Mouse (Mus musculus): ENCODE measurements around the gene Tcea3. TPM values are rescaled to one million over a fixed set of nuclear protein-coding genes. Genes with fewer than 3 reads are reported as not detected.

The Tcea3 gene
- total RNA-seq, 2 experiments from 2014 or later, result 1.5 to 4.7 TPM

DNA sequence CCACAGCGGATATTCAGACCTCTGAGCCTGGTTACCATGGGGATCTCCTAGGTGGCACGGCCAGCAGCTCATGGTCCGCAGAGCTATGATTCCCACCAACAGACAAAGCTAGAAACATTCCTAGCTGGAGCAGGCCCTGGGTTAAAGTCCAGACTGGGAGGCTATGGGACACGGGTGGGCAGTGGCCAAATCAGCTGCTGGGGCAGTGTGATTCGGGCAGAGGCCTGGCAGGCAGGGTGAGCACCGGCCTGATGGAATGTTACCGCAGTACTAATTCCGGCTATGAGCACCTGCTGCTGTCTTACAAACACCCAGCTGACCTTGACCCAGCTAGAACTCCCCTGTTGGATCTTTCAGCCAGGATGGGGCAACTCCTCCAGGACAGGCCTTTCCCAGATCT is 23.1 kb downstream of the Tcea3 start:
- no peak for DNase-seq (ENCODE audit: low spot score in 2 of 2)

DNA sequence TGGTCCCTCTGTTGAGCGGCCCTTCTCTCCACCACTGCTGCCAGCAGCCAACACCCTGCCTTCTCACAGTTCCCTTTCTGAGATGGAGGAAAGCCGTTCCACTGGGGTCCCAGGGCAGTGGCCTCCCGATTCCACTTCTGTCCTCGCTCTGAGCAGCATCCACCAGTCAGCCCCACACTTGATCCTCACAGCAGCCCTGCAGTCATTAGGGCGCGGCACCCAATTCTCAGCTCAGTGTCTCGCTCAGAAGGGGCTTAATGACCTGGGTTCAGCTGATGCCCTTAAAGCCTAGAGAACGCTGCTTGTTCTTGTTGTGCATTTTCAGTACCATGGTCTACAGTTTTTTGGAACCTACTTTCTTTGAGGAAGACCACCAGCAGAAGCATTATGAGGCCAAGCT is 33.6 kb downstream of the Tcea3 start:
- DNase-seq (ENCODE audit: low spot score in 2 of 2), result no peak

DNA sequence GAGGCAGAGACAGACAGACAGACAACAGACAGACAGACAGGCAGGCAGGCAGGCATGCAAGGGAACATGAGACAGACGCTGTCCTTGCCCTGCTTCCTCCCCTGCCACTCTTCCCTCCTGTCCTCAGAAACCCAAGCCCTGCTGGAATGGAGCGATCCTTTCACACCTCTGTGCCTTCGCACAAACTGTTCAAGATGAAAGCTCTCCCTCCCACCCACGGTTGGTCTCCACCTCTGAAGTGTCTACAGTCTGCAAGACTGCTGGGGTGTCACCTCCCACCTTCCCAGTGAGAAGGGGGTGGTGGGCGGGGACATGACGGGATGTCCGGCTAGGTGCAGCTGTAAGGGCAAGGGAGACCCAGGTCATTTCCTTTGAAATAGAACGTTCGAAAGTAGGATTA is 34.1 kb downstream of the Tcea3 start:
- DNase-seq (ENCODE audit: low spot score in 2 of 2), result no peak

DNA sequence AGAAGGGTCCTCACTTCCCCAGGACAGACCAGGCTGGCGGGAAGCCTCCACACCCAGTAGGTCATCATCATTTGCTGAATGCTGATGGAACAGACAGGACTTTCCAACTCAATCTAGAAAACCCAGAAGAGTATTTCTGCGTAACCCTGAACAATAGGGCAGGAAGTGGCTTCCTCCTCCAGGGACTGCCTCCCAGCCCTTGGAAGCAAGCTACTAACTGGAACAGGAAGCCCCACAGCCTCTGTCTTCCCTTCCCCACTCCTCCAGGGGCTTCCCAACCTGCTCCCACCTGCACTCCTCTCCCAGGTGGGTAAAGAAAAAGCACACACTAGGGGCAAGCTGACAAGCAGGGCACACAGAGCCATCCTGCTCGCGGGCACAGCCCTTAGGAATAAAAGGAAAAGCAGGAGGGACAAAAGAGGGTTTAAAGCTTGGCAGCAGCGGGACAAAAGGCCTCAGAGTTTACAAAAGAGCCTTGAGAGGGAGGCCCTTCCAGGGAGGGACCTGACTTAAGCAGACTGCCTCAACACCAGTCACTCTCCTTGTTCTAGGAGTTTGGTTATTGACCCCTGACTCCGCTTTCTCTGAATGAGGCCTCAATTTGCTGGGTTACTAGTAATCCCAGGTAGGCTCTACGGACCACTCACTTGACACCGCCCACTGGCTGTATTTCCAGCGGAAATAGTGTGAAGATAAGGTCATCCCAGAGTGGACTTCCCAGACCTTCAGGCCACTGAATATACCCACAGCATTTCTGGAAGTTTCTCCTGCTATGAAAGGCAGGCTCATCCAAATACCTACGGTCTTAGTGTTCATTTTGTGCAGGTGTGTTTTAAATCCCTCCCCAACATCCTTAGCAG is 35.3 kb downstream of the Tcea3 start:
- DNase-seq (ENCODE audit: low spot score in 2 of 2), result no peak

DNA sequence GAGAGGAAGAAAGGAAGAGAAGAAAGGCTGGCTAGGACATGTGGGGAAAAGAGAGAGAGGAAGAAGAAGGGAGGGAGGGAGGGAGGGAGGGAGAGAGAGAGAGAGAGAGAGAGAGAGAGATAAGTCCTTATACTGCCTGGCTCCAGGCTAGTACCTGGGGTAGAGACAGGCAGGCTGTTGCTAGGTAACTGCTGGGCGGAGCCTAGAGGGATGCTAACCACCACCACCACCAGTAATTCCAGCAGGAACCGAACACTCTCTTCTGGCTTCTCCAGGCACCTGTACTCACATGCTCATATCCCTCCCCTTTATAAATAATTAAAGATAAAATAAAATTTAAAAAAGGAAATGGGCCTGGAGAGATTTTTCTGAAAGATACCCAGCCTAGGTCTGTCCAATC is 36.3 kb downstream of the Tcea3 start:
- DNase-seq (ENCODE audit: low spot score in 2 of 2), result no peak

DNA sequence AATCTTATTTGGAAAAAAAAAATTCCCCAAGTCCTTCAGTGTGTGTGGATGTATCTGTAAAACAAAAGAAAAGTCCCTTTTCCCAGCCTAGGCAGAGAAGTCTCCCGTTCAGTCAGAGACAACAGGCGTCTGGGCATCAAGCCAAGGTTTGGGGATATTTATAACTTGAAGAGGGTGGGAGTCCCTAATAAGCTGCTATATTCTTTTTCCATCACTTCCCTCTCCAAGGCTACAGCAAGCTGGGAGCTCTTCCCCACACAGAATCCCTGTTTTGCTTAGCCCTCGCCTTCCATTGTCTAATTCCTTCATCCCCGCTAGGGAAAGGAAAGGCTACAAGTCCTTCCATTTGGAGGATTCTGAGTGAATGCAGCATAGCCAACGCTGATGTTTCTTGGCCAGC is 36.9 kb downstream of the Tcea3 start, which contains the start of gene Zfp46:
Zfp46 (plus strand) TSS at position 229 of the 400 bp plus-strand sequence.
- peak; percentile 59 for DNase-seq (ENCODE audit: low spot score in 2 of 2)

DNA sequence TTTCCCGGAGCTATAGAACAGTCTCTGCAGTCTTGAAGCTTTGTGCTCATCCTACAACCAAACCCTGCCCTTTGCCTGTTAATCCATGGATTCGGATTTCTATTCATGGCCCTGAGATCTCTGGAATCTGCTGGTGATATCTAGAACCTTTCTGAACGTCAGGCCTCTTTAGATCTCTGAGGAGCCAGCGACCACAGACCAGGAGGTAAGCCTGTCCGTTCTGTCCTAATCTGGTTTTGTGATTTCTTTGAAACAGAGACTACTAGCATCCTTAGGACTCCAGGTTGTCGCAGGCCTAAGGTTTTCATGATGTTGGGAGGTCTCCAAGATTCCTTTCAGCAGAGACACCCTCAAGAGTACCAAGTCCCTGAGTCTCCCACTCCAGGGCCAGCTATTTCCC is 37.4 kb downstream of the Tcea3 start:
- DNase-seq (ENCODE audit: low spot score in 2 of 2), result no peak

DNA sequence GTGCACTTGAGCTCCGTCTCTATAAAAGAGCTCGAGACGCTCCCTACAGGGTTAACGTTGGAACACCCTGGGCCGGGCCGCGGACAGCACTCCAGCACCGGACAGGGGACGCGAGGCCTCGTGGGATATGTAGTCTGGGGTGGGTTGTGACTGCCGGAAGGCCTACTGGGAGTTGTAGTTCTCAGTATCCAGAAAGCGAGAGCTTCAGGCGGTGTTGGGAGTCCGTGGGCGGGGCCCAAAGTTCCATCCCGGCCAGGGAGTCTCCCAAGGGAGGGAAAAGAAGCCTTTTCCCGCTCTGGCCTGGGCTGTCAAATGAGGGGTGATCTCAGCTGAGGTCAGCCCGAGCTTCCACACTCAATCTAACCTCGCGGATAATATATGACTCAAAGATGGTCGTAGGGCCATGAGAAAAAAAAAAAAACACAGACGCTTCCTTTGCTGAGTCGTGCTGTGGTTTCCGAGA is 37.9 kb downstream of the Tcea3 start:
- DNase-seq (ENCODE audit: low spot score in 2 of 2), result peak; percentile 83 to 84

DNA sequence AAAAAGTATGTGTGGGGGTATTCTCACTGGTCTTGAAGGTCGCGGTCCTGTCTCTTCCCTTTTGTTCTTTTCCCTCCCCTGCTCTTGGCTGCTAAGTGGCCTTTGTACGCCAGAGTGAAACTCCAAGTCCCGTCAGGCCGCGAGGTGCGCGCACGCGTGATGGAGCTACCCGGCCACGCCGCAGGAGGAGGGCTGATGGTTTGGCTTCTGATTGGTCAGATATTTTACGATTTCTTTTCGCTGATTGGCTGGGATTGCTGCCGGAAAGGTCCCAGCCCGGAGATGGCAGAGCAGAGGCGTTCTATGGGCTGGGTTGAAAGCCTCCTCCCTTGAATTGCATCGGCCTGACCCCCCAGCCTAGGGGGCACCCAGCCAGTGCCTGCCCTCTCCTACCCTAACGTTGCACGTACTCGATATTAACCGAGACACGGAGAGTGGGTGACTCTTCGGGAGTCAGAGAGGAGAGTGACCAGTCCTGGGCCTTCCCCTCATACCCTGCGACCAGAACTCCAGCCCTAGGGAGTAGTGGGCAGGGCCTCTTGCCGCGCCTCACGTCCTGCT is 38.4 kb downstream of the Tcea3 start:
- DNase-seq (ENCODE audit: low spot score in 2 of 2), result peak; percentile 85 to 87

DNA sequence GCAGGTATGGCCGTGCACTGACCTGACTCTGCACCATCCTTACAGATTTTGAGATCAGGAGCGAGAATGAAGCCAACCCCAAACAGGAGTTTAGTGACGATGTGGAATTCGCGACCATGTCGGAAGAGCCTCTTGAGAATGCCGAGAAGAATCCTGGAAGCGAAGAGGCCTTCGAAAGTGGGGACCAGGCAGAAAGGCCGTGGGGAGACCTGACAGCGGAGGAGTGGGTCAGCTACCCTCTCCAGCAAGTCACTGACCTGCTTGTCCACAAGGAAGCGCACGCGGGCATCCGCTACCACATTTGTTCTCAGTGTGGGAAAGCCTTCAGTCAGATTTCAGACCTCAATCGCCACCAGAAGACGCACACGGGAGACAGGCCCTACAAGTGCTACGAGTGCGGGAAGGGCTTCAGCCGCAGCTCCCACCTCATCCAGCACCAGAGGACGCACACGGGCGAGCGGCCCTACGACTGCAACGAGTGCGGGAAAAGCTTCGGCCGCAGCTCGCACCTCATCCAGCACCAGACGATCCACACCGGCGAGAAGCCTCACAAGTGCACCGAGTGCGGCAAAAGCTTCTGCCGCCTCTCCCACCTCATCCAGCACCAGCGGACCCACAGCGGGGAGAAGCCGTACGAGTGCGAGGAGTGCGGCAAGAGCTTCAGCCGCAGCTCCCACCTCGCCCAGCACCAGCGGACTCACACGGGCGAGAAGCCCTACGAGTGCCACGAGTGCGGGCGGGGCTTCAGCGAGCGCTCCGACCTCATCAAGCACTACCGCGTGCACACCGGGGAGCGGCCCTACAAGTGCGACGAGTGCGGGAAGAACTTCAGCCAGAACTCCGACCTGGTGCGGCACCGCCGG is 42.6 kb downstream of the Tcea3 start:
- no peak for DNase-seq (ENCODE audit: low spot score in 2 of 2)

DNA sequence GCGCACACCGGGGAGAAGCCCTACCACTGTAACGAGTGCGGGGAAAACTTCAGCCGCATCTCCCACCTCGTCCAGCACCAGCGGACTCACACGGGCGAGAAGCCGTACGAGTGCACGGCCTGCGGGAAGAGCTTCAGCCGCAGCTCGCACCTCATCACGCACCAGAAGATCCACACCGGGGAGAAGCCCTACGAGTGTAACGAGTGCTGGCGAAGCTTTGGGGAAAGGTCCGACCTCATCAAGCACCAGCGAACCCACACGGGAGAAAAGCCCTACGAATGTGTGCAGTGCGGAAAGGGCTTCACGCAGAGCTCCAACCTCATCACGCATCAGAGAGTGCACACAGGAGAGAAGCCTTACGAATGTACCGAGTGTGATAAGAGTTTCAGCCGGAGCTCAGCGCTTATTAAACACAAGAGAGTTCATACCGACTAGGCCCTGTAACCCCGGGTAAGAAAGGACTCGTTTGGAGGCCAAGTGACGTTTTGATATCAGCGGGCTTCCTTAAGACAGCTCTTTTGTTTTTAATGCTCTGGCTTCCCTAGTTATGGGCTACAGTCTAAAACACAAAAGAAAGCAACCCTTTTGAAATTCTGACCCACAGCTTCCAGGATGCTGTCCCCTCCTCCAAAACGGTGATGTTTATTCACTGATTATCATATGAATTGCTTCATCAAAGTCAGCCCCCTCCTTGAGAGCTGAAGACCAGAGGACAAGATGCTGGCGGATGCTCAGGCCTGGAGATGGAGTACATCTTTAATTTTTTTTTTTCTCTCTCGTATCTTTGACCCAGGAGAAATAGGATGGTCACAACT is 43.5 kb downstream of the Tcea3 start:
- DNase-seq (ENCODE audit: low spot score in 2 of 2), result no peak

DNA sequence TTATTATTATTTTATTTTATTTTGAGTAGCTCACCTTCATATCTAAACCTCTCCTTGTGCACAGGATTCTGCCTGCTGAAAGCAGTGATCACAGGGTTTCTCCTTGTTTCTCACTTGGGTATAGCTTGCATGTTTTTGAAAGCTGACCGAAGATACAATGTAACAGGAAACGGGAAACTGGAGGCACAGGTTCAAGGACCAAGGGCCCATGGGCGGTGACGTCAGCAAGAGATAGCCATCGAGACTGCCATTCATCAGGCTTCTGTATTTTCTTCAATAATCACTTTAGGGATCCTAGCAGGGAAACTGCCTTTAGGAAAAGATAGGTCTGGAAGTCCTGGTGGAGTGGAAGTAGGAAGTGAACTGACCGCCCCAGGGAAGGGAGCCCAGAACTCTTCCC is 44.2 kb downstream of the Tcea3 start:
- DNase-seq (ENCODE audit: low spot score in 2 of 2), result no peak

DNA sequence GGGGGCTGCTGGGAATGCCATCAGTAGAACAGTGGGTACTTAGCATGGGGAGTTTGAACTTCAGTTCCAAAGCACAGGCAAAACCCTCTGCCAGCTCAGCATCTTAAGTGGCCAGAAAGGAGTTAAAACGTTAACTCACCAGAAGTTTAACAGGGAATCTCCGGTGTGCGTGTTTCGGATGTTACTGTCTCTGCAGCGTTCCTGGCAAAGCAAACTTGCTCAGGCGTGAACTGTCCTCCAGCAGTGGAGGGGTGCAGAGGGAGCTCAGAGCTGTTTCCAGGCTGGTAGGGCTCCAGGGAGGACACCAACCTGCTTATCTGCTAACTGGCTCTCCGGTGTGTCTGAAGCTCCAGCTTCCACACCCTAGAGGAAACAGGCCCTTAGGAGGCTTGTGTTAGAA is 48.4 kb downstream of the Tcea3 start:
- DNase-seq (ENCODE audit: low spot score in 2 of 2), result no peak

DNA sequence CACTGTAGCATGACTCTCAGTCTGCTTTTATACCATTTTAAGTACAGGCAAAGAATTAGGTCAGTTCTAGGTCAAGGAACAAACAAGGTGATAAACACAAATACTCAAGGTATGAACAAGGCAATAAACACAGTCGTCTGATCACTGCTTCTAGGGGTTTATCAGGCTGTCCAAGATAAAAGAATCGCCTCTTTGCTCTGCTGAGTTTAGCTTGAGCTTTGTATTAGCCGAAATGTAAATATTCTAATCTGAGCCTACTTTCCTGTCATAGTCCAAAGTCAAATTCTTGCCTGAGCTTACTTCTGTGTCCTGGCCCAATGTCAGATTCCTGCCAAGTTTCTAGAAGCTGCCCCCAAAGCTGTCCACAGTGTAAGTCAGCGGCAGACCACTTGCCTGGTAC is 54.9 kb downstream of the Tcea3 start:
- no peak for DNase-seq (ENCODE audit: low spot score in 2 of 2)

DNA sequence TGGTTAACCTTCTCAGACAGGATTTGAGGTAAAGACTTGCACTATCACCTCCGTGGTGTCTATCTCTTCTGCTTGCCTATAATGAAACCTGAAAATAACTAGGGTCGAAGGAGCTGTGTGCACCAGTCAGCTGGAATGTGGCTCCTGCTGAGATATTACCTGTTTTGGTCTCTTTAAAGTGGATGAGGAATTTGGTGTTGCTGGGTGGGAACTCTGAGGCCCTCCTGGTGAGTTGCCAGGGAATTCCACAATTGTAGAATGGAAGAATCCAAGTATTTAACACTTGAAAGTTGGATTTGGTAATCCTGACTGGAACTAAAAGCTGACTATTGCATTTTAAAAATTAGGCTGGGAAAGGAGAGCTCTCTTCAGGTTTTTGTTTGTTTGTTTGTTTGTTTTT is 56.7 kb downstream of the Tcea3 start:
- DNase-seq (ENCODE audit: low spot score in 2 of 2), result no peak

DNA sequence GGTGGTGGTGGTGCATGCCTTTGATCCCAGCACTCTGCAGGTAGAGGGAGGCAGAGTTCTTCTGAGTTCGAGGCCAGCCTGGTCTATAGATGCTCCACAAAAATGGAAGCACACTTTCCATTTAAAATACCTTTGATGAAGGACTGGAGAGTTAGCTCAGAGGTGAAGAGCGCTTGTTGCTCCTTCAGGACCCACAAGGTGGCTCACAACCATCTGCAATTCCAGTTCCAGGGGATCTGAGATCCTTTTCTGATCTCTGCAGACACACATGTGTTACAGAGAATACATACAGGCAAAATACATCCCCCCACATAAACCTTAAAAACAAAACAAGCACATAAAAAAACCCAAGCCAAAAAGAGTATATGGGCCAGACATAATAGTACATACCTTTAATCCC is 60.8 kb downstream of the Tcea3 start:
- DNase-seq (ENCODE audit: low spot score in 2 of 2), result no peak

DNA sequence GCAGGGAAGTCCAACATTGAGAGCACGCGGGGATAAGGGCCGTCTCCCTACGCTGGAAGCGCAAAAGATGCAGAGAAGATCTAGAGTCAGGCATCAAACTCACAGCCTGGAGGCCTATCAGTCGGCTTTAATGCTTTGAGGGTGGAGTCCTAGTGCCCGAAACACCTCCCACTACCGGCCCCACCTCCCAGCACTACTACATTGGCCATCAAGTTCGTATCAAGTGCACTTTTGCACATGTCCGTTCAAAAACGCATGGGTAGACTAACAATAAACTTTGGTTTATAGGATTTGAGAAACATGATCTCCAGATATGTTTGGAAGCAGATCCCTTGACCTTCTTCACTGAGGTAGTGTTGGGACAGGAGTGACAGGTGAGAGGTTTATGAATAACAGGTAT is 62.3 kb downstream of the Tcea3 start:
- peak; percentile 36 to 44 for DNase-seq (ENCODE audit: low spot score in 2 of 2)

DNA sequence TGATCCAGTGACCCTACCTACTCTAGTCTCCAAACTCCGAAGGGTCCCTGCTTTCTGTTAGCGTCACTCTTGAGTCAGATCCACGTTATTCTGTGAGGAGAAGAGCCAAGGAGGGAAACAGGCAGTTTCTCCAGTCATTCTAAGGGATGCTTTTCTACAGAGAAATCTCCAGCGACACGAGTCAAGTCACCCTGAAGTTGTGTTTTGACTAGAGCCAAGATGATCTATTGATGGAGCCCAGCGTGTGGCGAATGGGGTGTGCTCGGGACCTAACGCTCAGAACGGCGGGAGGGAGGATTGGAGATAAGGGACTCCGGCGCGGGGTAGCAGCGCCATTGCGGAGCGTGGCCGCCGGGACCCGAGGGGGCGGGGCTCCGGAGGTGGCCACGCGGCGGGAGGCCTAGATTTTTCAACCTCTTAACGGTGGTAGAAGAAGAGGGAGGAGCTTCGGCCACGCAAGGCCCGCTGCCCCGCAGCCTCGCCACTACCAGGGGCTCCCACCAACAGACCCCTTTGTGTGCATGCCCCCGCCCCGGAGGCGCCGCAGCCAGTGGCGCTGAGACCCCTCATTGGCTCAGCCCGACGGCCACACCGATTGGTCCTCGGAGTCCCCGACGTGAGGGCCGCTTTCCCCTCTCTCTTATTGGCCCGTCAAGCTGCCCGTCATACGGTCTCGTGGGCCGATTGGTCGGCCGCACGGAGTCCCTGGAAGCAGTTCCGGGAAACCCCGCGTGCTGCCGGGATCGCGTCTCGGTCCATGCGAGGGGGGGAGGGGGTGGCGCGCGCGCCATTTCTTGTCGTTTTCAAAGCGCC is 62.9 kb downstream of the Tcea3 start, which contains the start of gene Hnrnpr:
Hnrnpr (plus strand) TSS at position 714 of the 813 bp plus-strand sequence.
- peak; percentile 98 to 99 for DNase-seq (ENCODE audit: low spot score in 2 of 2)

DNA sequence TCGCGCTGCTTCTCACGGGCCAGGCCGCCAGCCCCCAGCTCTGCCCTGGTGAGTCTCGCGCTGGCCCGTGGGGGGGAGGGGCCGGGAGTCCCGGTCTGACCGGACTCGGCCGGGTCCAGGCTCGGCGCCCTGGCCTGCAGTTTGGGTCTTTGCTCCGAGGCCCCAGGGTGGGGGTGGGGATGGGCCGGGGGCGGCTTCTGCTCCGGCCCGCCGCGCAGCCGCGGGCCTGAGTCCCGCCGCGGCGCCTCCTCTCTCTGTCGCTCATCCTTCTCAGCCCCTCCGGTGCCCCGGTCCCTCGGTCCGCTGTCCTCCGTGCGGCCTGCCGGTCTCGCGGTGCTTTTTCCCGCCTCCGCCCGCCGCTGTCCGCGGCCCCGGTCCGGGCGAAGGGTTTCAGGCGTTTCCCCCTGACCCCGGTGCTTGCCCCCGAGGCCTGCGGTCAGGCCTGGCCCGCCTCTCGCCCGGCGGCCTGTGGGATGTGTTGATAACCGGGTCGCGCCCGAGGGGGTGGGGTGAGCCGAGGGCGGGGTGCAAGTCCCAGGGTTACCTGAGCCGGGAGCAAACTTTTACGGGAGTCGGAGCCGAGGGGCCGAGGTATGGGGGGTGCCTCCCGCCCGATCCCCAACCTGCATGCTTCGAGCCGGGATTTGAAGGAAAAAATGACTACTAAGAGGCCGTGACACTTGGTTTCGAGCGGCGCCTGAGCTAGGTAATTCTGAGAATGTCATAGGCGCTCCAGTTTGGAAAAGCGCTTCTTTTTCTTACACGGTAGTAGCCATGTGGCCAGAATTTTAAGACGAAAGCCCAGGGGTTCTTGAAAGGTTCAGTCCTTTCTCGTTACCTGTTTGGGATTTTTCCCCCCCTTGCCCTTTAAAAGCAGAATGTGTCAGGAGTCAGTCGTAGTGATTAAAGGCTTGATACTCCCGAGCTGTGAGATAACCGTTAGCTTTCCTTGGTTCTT is 63.8 kb downstream of the Tcea3 start:
- peak; percentile 62 to 63 for DNase-seq (ENCODE audit: low spot score in 2 of 2)

All from adrenal gland, adult 18-20 months (tissue).